Mouse (Mus musculus) lung, embryonic 16.5 days (tissue): ENCODE measurements around the gene Strip1. TPM values are rescaled to one million over a fixed set of nuclear protein-coding genes. Genes with fewer than 3 reads are reported as not detected.

Source experiments
- ATAC-seq: fragments of 200-750 bp; cut with Nextera tagmentation; 2 replicates; pipeline ENCODE4 v1.8.0; 2017; ENCODE audit warnings: low read depth, mild to moderate bottlenecking, moderate library complexity
- H3K27ac ChIP-seq: fragments of 300-500 bp; sonication (generic); 2 replicates; pipeline ENCODE4 v1.5.1; 2014; ENCODE audit warnings: mild to moderate bottlenecking, control low read depth, low read length
- H3K27me3 ChIP-seq: fragments of 300-500 bp; sonication (generic); 2 replicates; pipeline ENCODE4 v1.6.1; 2014; ENCODE audit warnings: low read depth, low read length, mixed read lengths; ENCODE audit not compliant: control insufficient read depth, insufficient read depth
- H3K36me3 ChIP-seq: fragments of 300-500 bp; sonication (generic); 2 replicates; pipeline ENCODE4 v1.6.1; 2014; ENCODE audit warnings: low read length; ENCODE audit not compliant: control insufficient read depth, insufficient read depth
- H3K4me1 ChIP-seq: fragments of 300-500 bp; sonication (generic); replicated peaks from 2 replicates; pipeline ENCODE4 v1.6.1; 2014; ENCODE audit warnings: low read length, mixed read lengths; ENCODE audit not compliant: control insufficient read depth, insufficient read depth
- H3K4me2 ChIP-seq: fragments of 300-500 bp; sonication (generic); 2 replicates; pipeline ENCODE4 v1.6.1; 2014; ENCODE audit warnings: low read depth, low read length, control low read depth
- H3K4me3 ChIP-seq: fragments of 300-500 bp; sonication (generic); 2 replicates; pipeline ENCODE4 v1.5.1; 2014; ENCODE audit warnings: mild to moderate bottlenecking, low read length, control low read depth
- H3K9ac ChIP-seq: fragments of 300-500 bp; sonication (generic); 2 replicates; pipeline ENCODE4 v1.6.1; 2014; ENCODE audit warnings: low read length, control low read depth
- H3K9me3 ChIP-seq: fragments of 300-500 bp; sonication (generic); 2 replicates; pipeline ENCODE4 v1.6.1; 2016; ENCODE audit warnings: low read length; ENCODE audit not compliant: control insufficient read depth
- WGBS: fragments of 180-500 bp; shearing (Covaris S2); extraction: QIAGEN DNeasy Blood & Tissue Kit; methylation state at CpG from one replicate; pipeline ENCODE4 v1.1.7; 2014; 5-methylcytosine and 5-hydroxymethylcytosine counted together
- polyA plus RNA-seq: library from polyadenylated mRNA; unstranded; fragments of >200 nt; fragmentation: Nextera tagmentation; extraction: Ambion mirVana; gene quantifications from 2 replicates; pipeline ENCODE4 v1.2.1, GENCODE M21; 2015

Gene Strip1
- polyA plus RNA-seq, 1 experiment from 2014 or later: 39.9 TPM

GRCm38 (mm10) chr3:107591612-107592011, 39.9 kb downstream of the Strip1 start:
- H3K9me3 ChIP-seq: no peaks in the 10 kb centered on the region
- H3K36me3 ChIP-seq: no peaks in the 10 kb centered on the region
- H3K4me3 ChIP-seq: no peak overlapping the region
- no peak overlapping the region for H3K4me2 ChIP-seq
- no peak for ATAC-seq
- peaks cover 12% of the 10 kb centered on the region; the same call in 1 of the 2 replicates for H3K4me1 ChIP-seq
- no peak overlapping the region for H3K27ac ChIP-seq
- 26% methylated on average over 1 of the region's 1 CpGs for WGBS
- peaks cover 70% of the 10 kb centered on the region for H3K27me3 ChIP-seq
- no peak overlapping the region for H3K9ac ChIP-seq

- H3K27me3 ChIP-seq: peaks cover 70% of the 10 kb centered on the region
- no peak for ATAC-seq
- H3K27ac ChIP-seq: no peak overlapping the region
- no peaks in the 10 kb centered on the region for H3K9me3 ChIP-seq
- WGBS: 45% methylated on average over 6 of the region's 6 CpGs
- H3K4me3 ChIP-seq: no peak overlapping the region
- no peak overlapping the region for H3K9ac ChIP-seq
- peaks cover 5% of the 10 kb centered on the region; the same call in 1 of the 2 replicates for H3K4me1 ChIP-seq
- no peak overlapping the region for H3K4me2 ChIP-seq
- no peaks in the 10 kb centered on the region for H3K36me3 ChIP-seq
Measured at GRCm38 (mm10) chr3:107586504-107586903, 45.0 kb downstream of the Strip1 start.

GRCm38 (mm10) chr3:107583893-107584292, 47.6 kb downstream of the Strip1 start:
- Histone ChIP-seq H3K27me3 (peaks cover 85% of the 10 kb centered on the region), H3K27ac (no peak overlapping the region), H3K9me3 (no peaks in the 10 kb centered on the region), H3K36me3 (no peaks in the 10 kb centered on the region), H3K4me1 (peaks cover 5% of the 10 kb centered on the region; the same call in 1 of the 2 replicates), H3K9ac (no peak overlapping the region), H3K4me3 (no peak overlapping the region), H3K4me2 (no peak overlapping the region)
- ATAC-seq: no peak
- 32% methylated on average over 1 of the region's 1 CpGs for WGBS

GRCm38 (mm10) chr3:107582875-107583767, 48.4 kb downstream of the Strip1 start:
- 1% methylated on average over 65 of the region's 65 CpGs for WGBS
- Histone ChIP-seq H3K4me1 (peaks cover 5% of the 10 kb centered on the region; the same call in 1 of the 2 replicates), H3K36me3 (no peaks in the 10 kb centered on the region), H3K27ac (no peak overlapping the region), H3K9me3 (no peaks in the 10 kb centered on the region), H3K9ac (0 out of 2 replicates have a peak overlapping the region, but pooled peaks have one; percentile 18), H3K27me3 (peaks cover 81% of the 10 kb centered on the region), H3K4me3 (peak overlapping the region; percentile 41), H3K4me2 (peak overlapping the region; percentile 57)
- ATAC-seq: peak; percentile 56; the same call in 1 of the 2 replicates

GRCm38 (mm10) chr3:107582130-107582874, 49.2 kb downstream of the Strip1 start:
- Histone ChIP-seq H3K4me2 (peak overlapping the region; percentile 57), H3K4me1 (peaks cover 5% of the 10 kb centered on the region; the same call in 1 of the 2 replicates), H3K9ac (no peak overlapping the region), H3K4me3 (peak overlapping the region; percentile 41), H3K27ac (no peak overlapping the region), H3K36me3 (no peaks in the 10 kb centered on the region), H3K27me3 (peaks cover 74% of the 10 kb centered on the region), H3K9me3 (no peaks in the 10 kb centered on the region)
- 3% methylated on average over 18 of the region's 18 CpGs for WGBS
- ATAC-seq: no peak

GRCm38 (mm10) chr3:107581103-107582010, 50.1 kb downstream of the Strip1 start:
- Histone ChIP-seq H3K4me2 (no peak overlapping the region), H3K27ac (no peak overlapping the region), H3K9ac (no peak overlapping the region), H3K9me3 (no peaks in the 10 kb centered on the region), H3K4me1 (peaks cover 5% of the 10 kb centered on the region; the same call in 1 of the 2 replicates), H3K4me3 (no peak overlapping the region), H3K36me3 (no peaks in the 10 kb centered on the region), H3K27me3 (peaks cover 64% of the 10 kb centered on the region)
- no peak for ATAC-seq
- WGBS: 8% methylated on average over 15 of the region's 15 CpGs

GRCm38 (mm10) chr3:107579466-107579865, 52.0 kb downstream of the Strip1 start:
- Histone ChIP-seq H3K9ac (no peak overlapping the region), H3K36me3 (no peaks in the 10 kb centered on the region), H3K27me3 (peaks cover 45% of the 10 kb centered on the region), H3K4me3 (no peak overlapping the region), H3K27ac (no peak overlapping the region), H3K4me2 (no peak overlapping the region), H3K9me3 (no peaks in the 10 kb centered on the region), H3K4me1 (peaks cover 5% of the 10 kb centered on the region; the same call in 1 of the 2 replicates)
- WGBS: 4% methylated on average over 4 of the region's 4 CpGs
- no peak for ATAC-seq

- Histone ChIP-seq H3K27ac (no peak overlapping the region), H3K4me1 (peaks cover 3% of the 10 kb centered on the region; the same call in 1 of the 2 replicates), H3K36me3 (no peaks in the 10 kb centered on the region), H3K9me3 (no peaks in the 10 kb centered on the region), H3K4me2 (no peak overlapping the region), H3K9ac (no peak overlapping the region), H3K4me3 (no peak overlapping the region), H3K27me3 (peaks cover 30% of the 10 kb centered on the region)
- peak; percentile 5; the same call in 1 of the 2 replicates for ATAC-seq
- WGBS: 22% methylated on average over 3 of the region's 3 CpGs
Measured at GRCm38 (mm10) chr3:107577810-107578390, 53.6 kb downstream of the Strip1 start.
